Comparison of ENCODE assay signal across 7 mouse cellular contexts in the genomic region with DNA sequence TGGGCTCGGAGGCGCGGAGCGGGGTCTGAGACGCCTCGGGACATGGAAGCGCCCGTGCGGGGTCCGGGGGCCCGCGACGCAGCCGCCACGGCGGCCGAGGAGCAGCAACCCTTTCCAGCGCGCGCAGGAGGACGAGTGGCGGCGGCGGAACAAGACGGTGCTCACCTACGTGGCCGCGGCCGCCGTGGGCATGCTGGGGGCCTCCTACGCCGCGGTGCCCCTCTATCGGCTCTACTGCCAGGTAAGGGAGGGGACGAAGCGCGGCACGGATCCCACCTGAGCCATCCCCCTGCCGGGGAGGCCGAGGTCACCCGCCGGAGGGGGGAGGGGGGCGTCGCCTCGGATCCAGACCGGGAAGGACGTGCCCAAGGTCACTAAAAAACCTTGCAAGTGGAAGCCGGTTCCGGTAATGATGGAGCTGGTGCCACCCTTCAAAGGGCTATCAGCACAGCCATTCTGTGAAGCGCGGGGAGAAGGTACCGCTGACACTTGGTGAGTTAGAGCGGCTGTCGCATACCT. TPM values are rescaled to one million over a fixed set of nuclear protein-coding genes. Genes with fewer than 3 reads are reported as not detected.
A peak's percentile ranks its signal among the peaks of the same experiment; 100 is the strongest.
DNase-seq lines count a peak whose midpoint lies in the region; ATAC-seq and TF ChIP-seq lines count a peak whose summit lies in the region.

No protein-coding gene starts in this region.

- TF ChIP-seq CTCF in spleen, adult 2 months (IDR thresholded peaks at IDR 0.05; ENCODE audit: extremely low read depth, insufficient read depth, insufficient read length, insufficient replicate concordance): no peak
- no peak for TF ChIP-seq CTCF in midbrain, postnatal 0 days (IDR thresholded peaks at IDR 0.05)

- no peaks in the 10 kb centered on the region; the same call in 1 of the 2 replicates for H3K36me3 ChIP-seq in spleen, adult 2 months (ENCODE audit: control insufficient read depth, insufficient read depth, low read length)
- H3K36me3 ChIP-seq in embryonic facial prominence, embryonic 15.5 days: peaks cover 11% of the 10 kb centered on the region
- peaks cover 18% of the 10 kb centered on the region for H3K36me3 ChIP-seq in hindbrain, embryonic 13.5 days
- peaks cover 15% of the 10 kb centered on the region for H3K36me3 ChIP-seq in limb, embryonic 14.5 days (ENCODE audit: control insufficient read depth, insufficient read depth, low read length)
- H3K36me3 ChIP-seq in midbrain, postnatal 0 days (ENCODE audit: insufficient read depth, low read length): no peaks in the 10 kb centered on the region

- no peaks in the 10 kb centered on the region for H3K27me3 ChIP-seq in spleen, adult 2 months (ENCODE audit: control insufficient read depth, insufficient read depth, low read length)
- no peaks in the 10 kb centered on the region for H3K27me3 ChIP-seq in embryonic facial prominence, embryonic 15.5 days
- H3K27me3 ChIP-seq in hindbrain, embryonic 13.5 days: no peaks in the 10 kb centered on the region
- no peaks in the 10 kb centered on the region for H3K27me3 ChIP-seq in limb, embryonic 14.5 days (ENCODE audit: control insufficient read depth, insufficient read depth, low read length)
- H3K27me3 ChIP-seq in midbrain, postnatal 0 days (ENCODE audit: insufficient read depth, low read length): no peaks in the 10 kb centered on the region

- H3K9ac ChIP-seq in embryonic facial prominence, embryonic 15.5 days: peak overlapping the region; percentile 98
- H3K9ac ChIP-seq in hindbrain, embryonic 13.5 days: peak overlapping the region; percentile 99
- peak overlapping the region; percentile 96 for H3K9ac ChIP-seq in limb, embryonic 14.5 days (ENCODE audit: low read depth, low read length, severe bottlenecking)
- peak overlapping the region; percentile 100 for H3K9ac ChIP-seq in midbrain, postnatal 0 days (replicated peaks; ENCODE audit: low read length, poor library complexity, severe bottlenecking)

- under 1% methylated on average over 49 of the region's 54 CpGs for WGBS in spleen, adult 2 months
- under 1% methylated on average over 51 of the region's 54 CpGs for WGBS in embryonic facial prominence, embryonic 15.5 days
- WGBS in hindbrain, embryonic 13.5 days: under 1% methylated on average over 52 of the region's 54 CpGs
- under 1% methylated on average over 29 of the region's 54 CpGs for WGBS in limb, embryonic 14.5 days
- WGBS in midbrain, postnatal 0 days: 2% methylated on average over 42 of the region's 54 CpGs

- DNase-seq in spleen, adult 2 months (ENCODE audit: low read depth in 1 of 2, low spot score in 2 of 2): no peak
- no peak for DNase-seq in spleen, adult 18-20 months
- DNase-seq in adrenal gland, postnatal 10 days: peak; percentile 68
- no peak for DNase-seq in limb, embryonic 14.5 days (ENCODE audit: low spot score)
- DNase-seq in midbrain, postnatal 0 days (ENCODE audit: low spot score): peak; percentile 28

- H3K4me1 ChIP-seq in spleen, adult 2 months (ENCODE audit: control insufficient read depth, insufficient read depth, insufficient read length): no peaks in the 10 kb centered on the region; the same call in 1 of the 2 replicates
- H3K4me1 ChIP-seq in embryonic facial prominence, embryonic 15.5 days: peaks cover 3% of the 10 kb centered on the region
- H3K4me1 ChIP-seq in hindbrain, embryonic 13.5 days (replicated peaks): peaks cover 31% of the 10 kb centered on the region
- peaks cover 7% of the 10 kb centered on the region for H3K4me1 ChIP-seq in limb, embryonic 14.5 days (ENCODE audit: control insufficient read depth, insufficient read depth, low read length)
- 0 out of 2 replicates have a peak, but pooled peaks cover 3% of the 10 kb centered on the region for H3K4me1 ChIP-seq in midbrain, postnatal 0 days (ENCODE audit: insufficient read depth, low read length)

- H3K27ac ChIP-seq in spleen, adult 2 months (ENCODE audit: insufficient read depth, low read length): peak overlapping the region; percentile 80
- peak overlapping the region; percentile 98 for H3K27ac ChIP-seq in embryonic facial prominence, embryonic 15.5 days (replicated peaks)
- H3K27ac ChIP-seq in hindbrain, embryonic 13.5 days: peak overlapping the region; percentile 96
- peak overlapping the region; percentile 95 for H3K27ac ChIP-seq in limb, embryonic 14.5 days (replicated peaks; ENCODE audit: low read depth, low read length)
- peak overlapping the region; percentile 98 for H3K27ac ChIP-seq in midbrain, postnatal 0 days (ENCODE audit: low read depth, low read length)

- H3K4me2 ChIP-seq in embryonic facial prominence, embryonic 15.5 days (replicated peaks): peak overlapping the region; percentile 55
- peak overlapping the region; percentile 70 for H3K4me2 ChIP-seq in hindbrain, embryonic 13.5 days
- peak overlapping the region; percentile 68 for H3K4me2 ChIP-seq in limb, embryonic 14.5 days (replicated peaks; ENCODE audit: low read depth, low read length, severe bottlenecking)
- peak overlapping the region; percentile 62 for H3K4me2 ChIP-seq in midbrain, postnatal 0 days (ENCODE audit: low read depth, low read length, poor library complexity, severe bottlenecking)

- no peaks in the 10 kb centered on the region for H3K9me3 ChIP-seq in embryonic facial prominence, embryonic 15.5 days (replicated peaks)
- H3K9me3 ChIP-seq in hindbrain, embryonic 13.5 days: no peaks in the 10 kb centered on the region
- no peaks in the 10 kb centered on the region for H3K9me3 ChIP-seq in limb, embryonic 14.5 days (ENCODE audit: control insufficient read depth, low read length)
- no peaks in the 10 kb centered on the region for H3K9me3 ChIP-seq in midbrain, postnatal 0 days (ENCODE audit: low read length)

- peak overlapping the region; percentile 84 for H3K4me3 ChIP-seq in spleen, adult 2 months (ENCODE audit: extremely low read depth, insufficient read depth, insufficient read length)
- peak overlapping the region; percentile 99 for H3K4me3 ChIP-seq in embryonic facial prominence, embryonic 15.5 days (replicated peaks)
- peak overlapping the region; percentile 98 for H3K4me3 ChIP-seq in hindbrain, embryonic 13.5 days
- H3K4me3 ChIP-seq in limb, embryonic 14.5 days (replicated peaks; ENCODE audit: low read length): peak overlapping the region; percentile 97
- peak overlapping the region; percentile 97 for H3K4me3 ChIP-seq in midbrain, postnatal 0 days (ENCODE audit: low read depth, low read length)

- ATAC-seq in embryonic facial prominence, embryonic 15.5 days (ENCODE audit: insufficient number of reproducible peaks, low FRiP score, low TSS enrichment, low read depth): peak; percentile 69
- peak; percentile 81 for ATAC-seq in hindbrain, embryonic 13.5 days (ENCODE audit: low FRiP score)
- peak; percentile 46 for ATAC-seq in limb, embryonic 14.5 days (ENCODE audit: low FRiP score, low read depth)
- no peak; the same call in 1 of the 2 replicates for ATAC-seq in midbrain, postnatal 0 days (ENCODE audit: low FRiP score)

- TF ChIP-seq POLR2A in spleen, adult 2 months (IDR thresholded peaks at IDR 0.05; ENCODE audit: low read depth, low read length): no peak
- no peak for TF ChIP-seq POLR2A in limb, embryonic 14.5 days (IDR thresholded peaks at IDR 0.05; ENCODE audit: borderline replicate concordance, extremely low read depth, insufficient read depth, insufficient read length)

RNA-seq across cellular contexts. Expression of a gene that starts 0.4 kb away (rescaled TPM):
- polyA plus RNA-seq in spleen, adult 2 months (2012; rRNA removed): 9.5 and 12.0 TPM in 2 replicates
- total RNA-seq in adrenal gland, postnatal 10 days (2021): 10 to 100 TPM; 24.5 to 28.6 TPM
- polyA plus RNA-seq in embryonic facial prominence, embryonic 15.5 days (2015; fragmentation: Nextera tagmentation; extraction: Ambion mirVana): 39.8 and 42.3 TPM in 2 replicates
- polyA plus RNA-seq in hindbrain, embryonic 13.5 days (2015; fragmentation: Nextera tagmentation; extraction: Ambion mirVana): 36.4 and 38.2 TPM in 2 replicates
- polyA plus RNA-seq in limb, embryonic 14.5 days (2012; rRNA removed): 33.7 and 34.9 TPM in 2 replicates
- 26.6 and 28.1 TPM in 2 replicates for polyA plus RNA-seq in limb, embryonic 14.5 days (2014; fragmentation: Nextera tagmentation; extraction: Ambion mirVana)
- total RNA-seq in midbrain, postnatal 0 days (2014; rRNA removed): 23.6 and 33.3 TPM in 2 replicates
- 36.4 and 42.0 TPM in 2 replicates for polyA plus RNA-seq in midbrain, postnatal 0 days (2015; fragmentation: Nextera tagmentation; extraction: Ambion mirVana)

RNA-seq across cellular contexts. Expression of a gene that starts 0.5 kb away (rescaled TPM):
- 0.66 and 0.88 TPM in 2 replicates for polyA plus RNA-seq in spleen, adult 2 months (2012; rRNA removed)
- 1 to 10 TPM; 6.4 to 9.1 TPM for total RNA-seq in adrenal gland, postnatal 10 days (2021)
- 26.3 and 26.7 TPM in 2 replicates for polyA plus RNA-seq in embryonic facial prominence, embryonic 15.5 days (2015; fragmentation: Nextera tagmentation; extraction: Ambion mirVana)
- 23.5 and 25.7 TPM in 2 replicates for polyA plus RNA-seq in hindbrain, embryonic 13.5 days (2015; fragmentation: Nextera tagmentation; extraction: Ambion mirVana)
- polyA plus RNA-seq in limb, embryonic 14.5 days (2012; rRNA removed): 11.1 and 12.1 TPM in 2 replicates
- 21.8 and 26.9 TPM in 2 replicates for polyA plus RNA-seq in limb, embryonic 14.5 days (2014; fragmentation: Nextera tagmentation; extraction: Ambion mirVana)
- 11.2 and 12.9 TPM in 2 replicates for total RNA-seq in midbrain, postnatal 0 days (2014; rRNA removed)
- polyA plus RNA-seq in midbrain, postnatal 0 days (2015; fragmentation: Nextera tagmentation; extraction: Ambion mirVana): 7.4 and 9.2 TPM in 2 replicates

RNA-seq across cellular contexts. Expression of a gene that starts 49.8 kb away (rescaled TPM):
- 1.4 and 1.8 TPM in 2 replicates for polyA plus RNA-seq in spleen, adult 2 months (2012; rRNA removed)
- 10 to 100 TPM; 25.0 to 31.4 TPM for total RNA-seq in adrenal gland, postnatal 10 days (2021)
- polyA plus RNA-seq in embryonic facial prominence, embryonic 15.5 days (2015; fragmentation: Nextera tagmentation; extraction: Ambion mirVana): 35.3 and 37.4 TPM in 2 replicates
- 15.0 and 17.6 TPM in 2 replicates for polyA plus RNA-seq in hindbrain, embryonic 13.5 days (2015; fragmentation: Nextera tagmentation; extraction: Ambion mirVana)
- 12.7 and 18.4 TPM in 2 replicates for polyA plus RNA-seq in limb, embryonic 14.5 days (2012; rRNA removed)
- polyA plus RNA-seq in limb, embryonic 14.5 days (2014; fragmentation: Nextera tagmentation; extraction: Ambion mirVana): 32.9 and 36.8 TPM in 2 replicates
- total RNA-seq in midbrain, postnatal 0 days (2014; rRNA removed): 12.6 and 13.9 TPM in 2 replicates
- 17.9 and 19.6 TPM in 2 replicates for polyA plus RNA-seq in midbrain, postnatal 0 days (2015; fragmentation: Nextera tagmentation; extraction: Ambion mirVana)

Comparison
In these comparisons a context has a peak if more than half of its experiments do, and no peak if none do; other contexts are left out.
1. DNase-seq: peak in adrenal gland, postnatal 10 days (single experiment) and midbrain, postnatal 0 days (single experiment); none in spleen, adult 2 months (0 of 2), spleen, adult 18-20 months (0 of 2) and limb, embryonic 14.5 days (single experiment).
2. Peak in every context shown above with its lines, with median percentiles within 50 percentile points of each other: H3K27ac ChIP-seq, H3K4me3 ChIP-seq, H3K4me2 ChIP-seq and H3K9ac ChIP-seq.